Mouse (Mus musculus): ENCODE data around the gene Pm20d1. TPM values are rescaled to one million over a fixed set of nuclear protein-coding genes. Genes with fewer than 3 reads are reported as not detected.

The Pm20d1 gene
- polyA plus RNA-seq, 1 experiment from 2014 or later: 17.3 TPM

DNA sequence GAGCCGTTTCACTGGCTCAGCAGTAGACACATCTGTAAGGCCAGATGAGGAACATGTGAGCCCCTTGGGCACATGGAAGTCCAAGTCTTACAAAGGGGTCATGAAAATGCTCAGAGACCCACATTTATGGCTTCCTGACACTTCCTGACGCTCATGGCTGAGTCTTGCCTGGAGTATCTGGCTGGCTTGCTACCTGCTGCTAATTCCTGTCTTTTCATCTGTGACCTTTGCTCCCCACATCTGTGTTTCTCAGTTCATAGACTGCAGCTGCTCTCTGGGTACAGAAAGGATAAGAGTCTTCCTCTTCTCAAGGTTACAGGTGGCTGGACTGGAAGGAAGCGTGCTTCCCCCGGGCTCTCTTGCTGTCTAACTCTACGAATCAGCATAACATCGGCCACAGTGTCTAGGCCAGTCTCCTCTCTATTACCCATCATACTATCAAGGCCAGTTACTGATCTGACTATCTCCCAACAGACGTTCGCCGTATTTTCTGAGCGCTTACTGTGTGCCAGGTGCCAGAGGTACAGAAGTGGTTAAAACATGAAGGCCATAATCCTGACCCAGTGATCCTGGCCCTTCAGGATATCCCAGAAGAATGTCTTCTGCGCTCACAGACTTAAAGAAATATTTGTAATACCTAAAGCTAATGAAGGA lies 27.5 kb downstream of the Pm20d1 start:
- no peak for ATAC-seq
- H3K9me3 ChIP-seq (ENCODE audit: control insufficient read depth): no peaks in the 10 kb centered on the region
- no peak overlapping the region for H3K4me3 ChIP-seq (ENCODE audit: low read depth, low read length)
- H3K4me1 ChIP-seq (replicated peaks; ENCODE audit: control insufficient read depth, insufficient read depth, low read length): no peaks in the 10 kb centered on the region; the same call in 1 of the 2 replicates
- TF ChIP-seq CTCF (IDR thresholded peaks at IDR 0.05; ENCODE audit: low read depth): no peak
- no peaks in the 10 kb centered on the region for H3K36me3 ChIP-seq (ENCODE audit: control insufficient read depth, insufficient read depth)
- H3K27me3 ChIP-seq (replicated peaks; ENCODE audit: control insufficient read depth, insufficient read depth, low read length): no peaks in the 10 kb centered on the region
- H3K27ac ChIP-seq (ENCODE audit: low read depth, low read length): no peak overlapping the region
- no peak overlapping the region for H3K4me2 ChIP-seq (replicated peaks; ENCODE audit: low read depth)
- WGBS: 81% methylated on average over 11 of the region's 11 CpGs
- no peak overlapping the region for H3K9ac ChIP-seq (ENCODE audit: low read depth, low read length)

DNA sequence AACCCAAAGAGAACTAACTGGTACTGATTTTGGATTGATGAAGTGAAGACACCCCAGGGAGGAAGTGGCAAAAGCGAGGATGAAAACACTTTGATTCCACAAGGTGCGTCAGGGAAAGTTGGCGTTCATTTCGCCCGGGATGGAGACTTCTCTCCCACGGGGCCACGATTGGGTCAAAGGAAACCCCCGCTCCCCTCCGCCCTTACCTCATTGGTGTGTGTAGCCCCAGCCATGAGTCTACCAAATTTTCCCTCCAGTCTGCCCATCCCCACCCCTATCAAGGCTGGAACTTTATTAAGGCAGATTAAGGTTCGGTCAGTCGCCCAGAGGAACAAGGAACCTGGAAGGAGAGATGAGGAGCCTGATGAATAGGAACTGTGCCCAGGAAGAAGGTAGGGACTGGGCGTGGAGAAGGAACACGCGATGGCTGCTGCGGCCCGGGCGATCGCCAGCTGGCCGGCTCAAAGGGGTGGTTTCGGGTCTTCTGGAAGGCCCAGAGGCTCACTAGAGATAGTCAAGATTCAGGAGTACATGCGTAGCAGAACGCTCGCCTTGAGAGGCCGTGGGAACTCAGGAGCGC lies 30.1 kb downstream of the Pm20d1 start, which contains the start of gene Slc41a1:
Gene Slc41a1 (plus strand): TSS at position 287 of the 580 bp plus-strand sequence.
- H3K27me3 ChIP-seq (replicated peaks; ENCODE audit: control insufficient read depth, insufficient read depth, low read length): no peaks in the 10 kb centered on the region
- no peaks in the 10 kb centered on the region; the same call in 1 of the 2 replicates for H3K4me1 ChIP-seq (replicated peaks; ENCODE audit: control insufficient read depth, insufficient read depth, low read length)
- peak within 1 kb of the TSS; percentile 69 for H3K9ac ChIP-seq (ENCODE audit: low read depth, low read length)
- H3K9me3 ChIP-seq (ENCODE audit: control insufficient read depth): no peaks in the 10 kb centered on the region
- 6% methylated on average over 25 of the region's 25 CpGs for WGBS
- no peak for TF ChIP-seq CTCF (IDR thresholded peaks at IDR 0.05; ENCODE audit: low read depth)
- ATAC-seq: peak; percentile 34
- H3K4me3 ChIP-seq (ENCODE audit: low read depth, low read length): peak within 1 kb of the TSS; percentile 85
- peak within 1 kb of the TSS; percentile 36 for H3K27ac ChIP-seq (ENCODE audit: low read depth, low read length)
- peaks cover 7% of the 10 kb centered on the region; the same call in 1 of the 2 replicates for H3K36me3 ChIP-seq (ENCODE audit: control insufficient read depth, insufficient read depth)
- H3K4me2 ChIP-seq (replicated peaks; ENCODE audit: low read depth): peak within 1 kb of the TSS; percentile 98

DNA sequence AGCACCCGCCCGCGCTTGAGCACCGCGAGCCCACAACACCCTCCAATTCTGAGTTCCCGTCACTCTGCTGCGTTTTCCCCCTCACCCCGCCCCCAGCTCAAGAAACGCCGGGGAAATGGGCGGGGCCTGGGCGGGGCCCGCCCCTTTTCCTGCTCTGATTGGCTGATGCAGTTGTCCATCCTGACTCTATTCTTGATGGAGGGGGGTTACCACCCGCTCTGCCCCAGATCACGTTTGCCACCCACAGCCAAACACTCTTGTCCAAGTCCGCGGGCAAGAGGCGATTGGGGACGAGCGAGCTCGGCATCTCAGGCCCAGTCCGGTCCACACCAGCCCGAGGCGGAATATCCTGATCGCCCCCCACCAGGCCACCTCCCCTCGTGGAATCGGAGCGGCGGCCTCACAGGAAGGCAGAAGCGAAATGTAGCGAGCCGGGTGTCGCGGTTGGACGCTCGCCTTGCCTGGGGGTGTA lies 30.6 kb downstream of the Pm20d1 start:
- Histone ChIP-seq H3K27ac (ENCODE audit: low read depth, low read length) (peak overlapping the region; percentile 36), H3K27me3 (replicated peaks; ENCODE audit: control insufficient read depth, insufficient read depth, low read length) (no peaks in the 10 kb centered on the region), H3K36me3 (ENCODE audit: control insufficient read depth, insufficient read depth) (peaks cover 7% of the 10 kb centered on the region; the same call in 1 of the 2 replicates), H3K9me3 (ENCODE audit: control insufficient read depth) (no peaks in the 10 kb centered on the region), H3K9ac (ENCODE audit: low read depth, low read length) (peak overlapping the region; percentile 69), H3K4me2 (replicated peaks; ENCODE audit: low read depth) (peak overlapping the region; percentile 98), H3K4me1 (replicated peaks; ENCODE audit: control insufficient read depth, insufficient read depth, low read length) (no peaks in the 10 kb centered on the region; the same call in 1 of the 2 replicates), H3K4me3 (ENCODE audit: low read depth, low read length) (peak overlapping the region; percentile 85)
- under 1% methylated on average over 36 of the region's 36 CpGs for WGBS
- no peak for TF ChIP-seq CTCF (IDR thresholded peaks at IDR 0.05; ENCODE audit: low read depth)
- peak; percentile 89 for ATAC-seq

DNA sequence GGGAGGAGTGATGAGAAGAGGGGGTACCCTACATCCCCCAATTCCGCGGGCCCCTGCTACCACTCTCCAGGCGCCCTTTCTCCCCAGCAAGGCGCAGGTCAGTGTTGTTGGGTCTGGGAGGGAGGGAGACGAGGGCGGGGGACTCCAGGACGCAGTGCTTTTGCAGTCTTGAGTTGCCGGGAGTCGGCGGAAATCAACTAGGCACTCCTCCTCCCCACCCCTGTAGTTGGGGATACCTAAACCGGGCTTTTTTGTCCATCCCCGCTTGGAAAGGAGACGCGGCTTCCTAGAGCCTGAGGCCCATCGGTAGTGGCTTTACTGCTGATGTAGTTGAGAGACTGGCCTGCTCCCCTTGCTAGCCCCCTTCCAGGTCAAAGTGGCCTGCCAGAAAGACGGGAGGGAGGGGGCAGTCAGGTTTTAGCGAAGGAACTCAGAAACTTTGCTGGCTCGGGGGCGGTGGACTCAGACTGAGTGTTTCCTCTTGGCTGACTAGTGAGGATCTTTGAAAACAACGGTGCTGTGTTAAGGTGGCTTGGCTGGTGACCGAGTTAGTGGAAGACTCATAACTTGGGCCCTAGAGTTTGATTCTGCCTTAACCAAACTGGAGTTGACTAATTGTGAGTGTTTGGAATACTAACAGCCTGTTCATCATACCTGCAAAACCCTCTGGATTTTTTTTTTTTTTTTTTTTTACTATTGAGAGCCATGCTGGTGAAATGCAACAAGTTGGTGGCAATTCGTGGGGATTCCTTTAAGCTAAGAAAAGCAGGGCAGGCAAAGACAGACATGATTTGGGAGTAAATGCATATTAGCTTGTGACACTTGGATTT lies 31.3 kb downstream of the Pm20d1 start:
- peak overlapping the region; percentile 98 for H3K4me2 ChIP-seq (replicated peaks; ENCODE audit: low read depth)
- H3K4me1 ChIP-seq (replicated peaks; ENCODE audit: control insufficient read depth, insufficient read depth, low read length): no peaks in the 10 kb centered on the region; the same call in 1 of the 2 replicates
- no peaks in the 10 kb centered on the region for H3K27me3 ChIP-seq (replicated peaks; ENCODE audit: control insufficient read depth, insufficient read depth, low read length)
- H3K27ac ChIP-seq (ENCODE audit: low read depth, low read length): peak overlapping the region; percentile 36
- H3K9ac ChIP-seq (ENCODE audit: low read depth, low read length): peak overlapping the region; percentile 69
- H3K36me3 ChIP-seq (ENCODE audit: control insufficient read depth, insufficient read depth): peaks cover 7% of the 10 kb centered on the region; the same call in 1 of the 2 replicates
- no peaks in the 10 kb centered on the region for H3K9me3 ChIP-seq (ENCODE audit: control insufficient read depth)
- H3K4me3 ChIP-seq (ENCODE audit: low read depth, low read length): peak overlapping the region; percentile 85
- no peak for TF ChIP-seq CTCF (IDR thresholded peaks at IDR 0.05; ENCODE audit: low read depth)
- ATAC-seq: peak; percentile 35
- WGBS: 3% methylated on average over 22 of the region's 22 CpGs

DNA sequence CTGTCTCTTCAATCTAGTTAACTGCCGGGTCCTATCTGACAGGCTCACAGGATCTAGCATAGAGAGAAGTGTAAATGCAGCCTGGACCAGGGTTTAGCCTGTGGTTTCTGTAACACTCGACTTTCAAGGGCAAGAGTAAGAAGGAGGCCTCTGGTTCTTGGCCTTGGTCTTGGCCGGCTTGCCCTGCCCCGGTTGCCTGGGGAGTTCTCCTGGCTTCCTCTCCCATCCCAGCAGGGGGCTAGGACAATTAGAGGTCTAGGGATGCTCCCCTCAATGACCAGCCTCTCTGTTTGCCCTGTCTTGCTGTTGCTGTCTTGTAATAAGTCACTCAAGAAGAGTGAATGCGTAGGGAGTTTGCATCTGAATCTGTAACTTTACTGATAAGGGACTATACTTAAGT lies 32.1 kb downstream of the Pm20d1 start:
- Histone ChIP-seq H3K36me3 (ENCODE audit: control insufficient read depth, insufficient read depth) (peaks cover 7% of the 10 kb centered on the region; the same call in 1 of the 2 replicates), H3K9me3 (ENCODE audit: control insufficient read depth) (no peaks in the 10 kb centered on the region), H3K9ac (ENCODE audit: low read depth, low read length) (no peak overlapping the region), H3K27ac (ENCODE audit: low read depth, low read length) (no peak overlapping the region), H3K4me2 (replicated peaks; ENCODE audit: low read depth) (peak overlapping the region; percentile 98), H3K27me3 (replicated peaks; ENCODE audit: control insufficient read depth, insufficient read depth, low read length) (no peaks in the 10 kb centered on the region), H3K4me1 (replicated peaks; ENCODE audit: control insufficient read depth, insufficient read depth, low read length) (no peaks in the 10 kb centered on the region; the same call in 1 of the 2 replicates), H3K4me3 (ENCODE audit: low read depth, low read length) (no peak overlapping the region)
- TF ChIP-seq CTCF (IDR thresholded peaks at IDR 0.05; ENCODE audit: low read depth): no peak
- no peak for ATAC-seq
- 44% methylated on average over 5 of the region's 5 CpGs for WGBS

DNA sequence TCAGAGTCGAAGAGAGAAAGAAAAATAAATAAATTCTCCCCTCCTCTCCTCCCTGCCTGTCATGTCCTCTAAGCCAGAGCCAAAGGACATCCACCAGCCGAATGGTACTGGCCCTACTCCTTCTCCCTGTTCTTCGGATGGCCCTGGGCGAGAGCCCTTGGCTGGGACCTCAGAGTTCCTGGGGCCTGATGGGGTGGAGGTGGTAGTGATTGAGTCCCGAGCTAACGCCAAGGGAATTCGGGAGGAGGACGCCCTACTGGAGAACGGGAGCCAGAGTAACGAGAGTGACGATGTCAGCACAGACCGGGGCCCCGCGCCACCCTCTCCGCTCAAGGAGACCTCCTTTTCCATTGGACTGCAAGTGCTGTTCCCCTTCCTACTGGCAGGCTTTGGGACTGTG lies 33.4 kb downstream of the Pm20d1 start:
- no peak for ATAC-seq
- Histone ChIP-seq H3K4me1 (replicated peaks; ENCODE audit: control insufficient read depth, insufficient read depth, low read length) (no peaks in the 10 kb centered on the region; the same call in 1 of the 2 replicates), H3K4me3 (ENCODE audit: low read depth, low read length) (no peak overlapping the region), H3K27me3 (replicated peaks; ENCODE audit: control insufficient read depth, insufficient read depth, low read length) (no peaks in the 10 kb centered on the region), H3K4me2 (replicated peaks; ENCODE audit: low read depth) (no peak overlapping the region), H3K9me3 (ENCODE audit: control insufficient read depth) (no peaks in the 10 kb centered on the region), H3K27ac (ENCODE audit: low read depth, low read length) (no peak overlapping the region), H3K9ac (ENCODE audit: low read depth, low read length) (no peak overlapping the region), H3K36me3 (ENCODE audit: control insufficient read depth, insufficient read depth) (peaks cover 7% of the 10 kb centered on the region; the same call in 1 of the 2 replicates)
- no peak for TF ChIP-seq CTCF (IDR thresholded peaks at IDR 0.05; ENCODE audit: low read depth)
- 90% methylated on average over 15 of the region's 15 CpGs for WGBS
